Mouse (Mus musculus) erythroblast, embryonic 14.5 days (primary cell): ENCODE measurements at regions not wholly inside any gene's neighbourhood (a gene's known extent, or its start where the extent isn't known, plus 50 kb on each side); places are given as distances from the start of the nearest gene placed in this dataset.

Experiments
- GATA1 ChIP-seq: IDR thresholded peaks from 2 replicates; pipeline ENCODE4 v1.6.1; 2012; ENCODE audit warnings: low read length, inconsistent platforms, mixed read lengths
- TAL1 ChIP-seq: IDR thresholded peaks from 3 replicates; pipeline ENCODE4 v1.6.1; 2012; ENCODE audit warnings: low read length, inconsistent platforms, mixed read lengths

DNA sequence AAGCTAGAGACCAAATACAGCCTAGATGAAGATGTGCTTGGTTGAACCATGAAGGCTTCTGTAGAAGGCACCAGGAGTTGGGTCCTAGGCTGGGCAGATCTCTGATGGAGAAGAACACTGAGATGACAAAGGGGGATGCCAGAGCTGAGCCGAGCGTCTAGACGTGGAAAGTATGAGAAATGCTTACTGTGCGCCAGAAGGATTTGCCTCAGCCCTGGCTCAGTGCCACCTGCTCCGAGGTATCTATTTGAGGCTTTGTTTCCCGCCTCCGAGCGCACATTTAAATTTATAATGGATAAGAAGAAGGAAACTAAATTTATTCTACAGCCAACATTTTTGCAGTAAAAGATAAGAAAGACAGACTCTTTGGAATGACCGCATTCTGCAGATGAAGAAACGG is 317.2 kb upstream of the Runx1 start:
- TF ChIP-seq GATA1 (no peak), TAL1 (no peak)
